Mouse (Mus musculus) lung, adult 2 months (tissue): ENCODE results near the gene Plin4.
"Not testable (repeated sequence)": the region's sequence is repeated elsewhere in the genome, so short reads cannot be mapped to it uniquely, and the experiment has no call there.

Experiments
- CTCF ChIP-seq: fragments of 200-500 bp; IDR thresholded peaks from 2 replicates; pipeline ENCODE4 v1.5.1; 2011; ENCODE audit warnings: mild to moderate bottlenecking, low read length, control low read depth; ENCODE audit not compliant: insufficient read depth
- POLR2A ChIP-seq: fragments of 200-500 bp; IDR thresholded peaks from 2 replicates; pipeline ENCODE4 v1.6.1; 2011; ENCODE audit warnings: low read depth, mild to moderate bottlenecking, control low read depth, low read length, borderline replicate concordance; ENCODE audit errors: extremely low read depth

DNA sequence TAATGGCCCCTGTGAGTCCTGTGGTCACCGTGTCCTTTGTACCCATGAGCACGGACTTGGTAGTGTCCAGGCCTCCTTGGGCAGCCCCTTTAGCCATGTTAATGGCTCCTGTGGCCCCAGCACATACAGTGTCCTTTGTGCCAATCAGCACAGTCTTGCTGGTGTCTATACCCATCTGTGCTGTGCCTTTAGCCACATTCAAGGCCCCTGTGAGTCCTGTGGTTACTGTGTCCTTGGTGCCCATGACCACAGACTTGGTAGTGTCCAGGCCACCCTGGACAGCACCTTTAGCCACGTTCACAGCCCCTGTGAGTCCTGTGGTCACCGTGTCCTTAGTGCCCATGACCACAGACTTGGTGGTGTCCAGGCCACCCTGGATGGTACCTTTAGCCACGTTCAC, 4.8 kb downstream of the Plin4 start:
- TF ChIP-seq POLR2A, CTCF: not testable (repeated sequence)
